Mouse (Mus musculus) neural tube, embryonic 14.5 days (tissue): ENCODE data around the gene Foxj1. TPM values are rescaled to one million over a fixed set of nuclear protein-coding genes. Genes with fewer than 3 reads are reported as not detected.
A peak's percentile ranks its signal among the peaks of the same experiment; 100 is the strongest.

ENCODE experiments used
- ATAC-seq: fragments of 200-750 bp; cut with Nextera tagmentation; 2 replicates; pipeline ENCODE4 v1.8.0; 2017; ENCODE audit warnings: low read depth, mild to moderate bottlenecking, moderate TSS enrichment, moderate library complexity
- H3K27ac ChIP-seq: fragments of 300-500 bp; sonication (generic); 2 replicates; pipeline ENCODE4 v1.5.1; 2014; ENCODE audit warnings: low read depth, mild to moderate bottlenecking, control low read depth, low read length, moderate library complexity, mixed read lengths
- H3K27me3 ChIP-seq: fragments of 300-500 bp; sonication (generic); 2 replicates; pipeline ENCODE4 v1.6.1; 2014; ENCODE audit warnings: low read length; ENCODE audit not compliant: control insufficient read depth, insufficient read depth
- H3K36me3 ChIP-seq: fragments of 300-500 bp; sonication (generic); 2 replicates; pipeline ENCODE4 v1.6.1; 2014; ENCODE audit warnings: low read length, mixed read lengths; ENCODE audit not compliant: control insufficient read depth, insufficient read depth
- H3K4me1 ChIP-seq: fragments of 300-500 bp; sonication (generic); 2 replicates; pipeline ENCODE4 v1.6.1; 2014; ENCODE audit warnings: low read length; ENCODE audit not compliant: control insufficient read depth, insufficient read depth
- H3K4me2 ChIP-seq: fragments of 300-500 bp; sonication (generic); 2 replicates; pipeline ENCODE4 v1.6.1; 2014; ENCODE audit warnings: mild to moderate bottlenecking, low read depth, low read length, control low read depth
- H3K4me3 ChIP-seq: fragments of 300-500 bp; sonication (generic); 2 replicates; pipeline ENCODE4 v1.5.1; 2014; ENCODE audit warnings: low read depth, low read length, control low read depth, mixed read lengths
- H3K9ac ChIP-seq: fragments of 300-500 bp; sonication (generic); replicated peaks from 2 replicates; pipeline ENCODE4 v1.6.1; 2014; ENCODE audit warnings: low read depth, mild to moderate bottlenecking, control low read depth, low read length, mixed read lengths
- H3K9me3 ChIP-seq: fragments of 300-500 bp; sonication (generic); 2 replicates; pipeline ENCODE4 v1.6.1; 2016; ENCODE audit warnings: low read length; ENCODE audit not compliant: control insufficient read depth
- WGBS: fragments of 180-500 bp; shearing (Covaris S2); extraction: QIAGEN DNeasy Blood & Tissue Kit; methylation state at CpG from one replicate; pipeline ENCODE4 v1.1.7; 2014; 5-methylcytosine and 5-hydroxymethylcytosine counted together
- polyA plus RNA-seq: library from polyadenylated mRNA; unstranded; fragments of >200 nt; fragmentation: Nextera tagmentation; extraction: Ambion mirVana; gene quantifications from 2 replicates; pipeline ENCODE4 v1.2.1, GENCODE M21; 2014

The Foxj1 gene
- polyA plus RNA-seq, 1 experiment from 2014 or later: 7.3 TPM

DNA sequence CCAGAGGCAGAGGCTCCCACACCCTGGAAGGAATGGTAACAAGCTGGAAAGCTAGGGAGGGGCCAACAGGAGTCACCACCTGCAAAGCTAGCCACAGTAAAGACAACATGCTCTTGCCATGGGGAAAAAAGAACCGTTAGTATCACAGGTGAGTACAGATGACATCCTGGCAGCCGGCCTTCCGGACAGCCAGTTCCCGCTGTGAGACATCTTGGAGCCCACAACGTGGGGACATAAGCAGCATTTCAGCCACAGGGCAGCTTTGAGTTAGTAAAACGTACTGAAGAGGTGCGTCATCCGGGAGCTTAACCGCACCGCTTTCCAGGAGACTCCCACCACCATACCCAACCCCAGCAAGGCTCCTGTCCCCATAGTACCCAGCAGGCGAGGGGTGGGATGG lies 37.0 kb downstream of the Foxj1 start:
- Histone ChIP-seq H3K4me2 (no peak overlapping the region; the same call in 1 of the 2 replicates), H3K4me1 (0 out of 2 replicates have a peak, but pooled peaks cover 3% of the 10 kb centered on the region), H3K9ac (no peak overlapping the region), H3K36me3 (peaks cover 77% of the 10 kb centered on the region), H3K27me3 (no peaks in the 10 kb centered on the region), H3K27ac (no peak overlapping the region), H3K9me3 (no peaks in the 10 kb centered on the region), H3K4me3 (no peak overlapping the region)
- WGBS: 93% methylated on average over 11 of the region's 11 CpGs
- ATAC-seq: no peak

DNA sequence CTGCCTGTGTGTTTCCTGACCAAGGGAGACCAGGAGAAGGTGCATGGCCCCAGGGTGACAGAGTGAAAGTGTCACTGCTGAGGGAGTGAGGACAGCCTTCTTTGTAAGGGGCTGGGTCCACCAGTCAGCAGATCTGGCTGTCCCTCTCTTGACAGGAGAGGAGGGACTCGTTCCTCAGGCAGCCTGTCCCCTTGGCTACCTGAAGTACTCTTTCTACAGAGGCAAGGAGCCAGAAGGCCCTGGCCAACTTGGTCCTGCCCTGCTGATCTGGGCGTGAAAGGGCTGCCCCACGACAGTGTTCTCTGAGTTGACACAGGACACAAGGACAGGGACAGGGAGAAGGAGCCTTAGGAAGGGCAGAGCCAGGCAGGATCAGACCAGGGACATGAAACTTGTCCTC lies 38.2 kb downstream of the Foxj1 start:
- no peak for ATAC-seq
- H3K36me3 ChIP-seq: peaks cover 78% of the 10 kb centered on the region
- 0 out of 2 replicates have a peak, but pooled peaks cover 3% of the 10 kb centered on the region for H3K4me1 ChIP-seq
- 85% methylated on average over 3 of the region's 3 CpGs for WGBS
- no peak overlapping the region for H3K27ac ChIP-seq
- no peaks in the 10 kb centered on the region for H3K27me3 ChIP-seq
- no peaks in the 10 kb centered on the region for H3K9me3 ChIP-seq
- no peak overlapping the region for H3K4me2 ChIP-seq
- no peak overlapping the region for H3K9ac ChIP-seq
- no peak overlapping the region for H3K4me3 ChIP-seq

- 89% methylated on average over 8 of the region's 8 CpGs for WGBS
Observed at GRCm38 (mm10) chr11:116296191-116296734, 38.9 kb downstream of the Foxj1 start.

GRCm38 (mm10) chr11:116294319-116294718 lies 40.9 kb downstream of the Foxj1 start:
- peaks cover 62% of the 10 kb centered on the region for H3K36me3 ChIP-seq
- no peaks in the 10 kb centered on the region for H3K9me3 ChIP-seq
- H3K4me3 ChIP-seq: no peak overlapping the region
- WGBS: 35% methylated on average over 5 of the region's 5 CpGs
- H3K27me3 ChIP-seq: no peaks in the 10 kb centered on the region
- H3K4me1 ChIP-seq: 0 out of 2 replicates have a peak, but pooled peaks cover 3% of the 10 kb centered on the region
- no peak overlapping the region for H3K27ac ChIP-seq
- no peak overlapping the region for H3K9ac ChIP-seq
- ATAC-seq: no peak
- H3K4me2 ChIP-seq: no peak overlapping the region

More at GRCm38 (mm10) chr11:116296191-116296734, 38.9 kb downstream of the Foxj1 start:
- Histone ChIP-seq H3K9me3 (no peaks in the 10 kb centered on the region), H3K4me3 (no peak overlapping the region), H3K27ac (no peak overlapping the region), H3K9ac (no peak overlapping the region), H3K4me2 (no peak overlapping the region), H3K36me3 (peaks cover 78% of the 10 kb centered on the region), H3K4me1 (0 out of 2 replicates have a peak, but pooled peaks cover 3% of the 10 kb centered on the region), H3K27me3 (no peaks in the 10 kb centered on the region)
- ATAC-seq: no peak

GRCm38 (mm10) chr11:116293538-116294137 lies 41.6 kb downstream of the Foxj1 start:
- H3K36me3 ChIP-seq: peaks cover 60% of the 10 kb centered on the region
- no peak overlapping the region for H3K4me2 ChIP-seq
- no peaks in the 10 kb centered on the region for H3K27me3 ChIP-seq
- no peak overlapping the region for H3K9ac ChIP-seq
- ATAC-seq: no peak
- H3K9me3 ChIP-seq: no peaks in the 10 kb centered on the region
- no peak overlapping the region for H3K4me3 ChIP-seq
- H3K4me1 ChIP-seq: 0 out of 2 replicates have a peak, but pooled peaks cover 3% of the 10 kb centered on the region
- 85% methylated on average over 12 of the region's 12 CpGs for WGBS
- H3K27ac ChIP-seq: no peak overlapping the region

DNA sequence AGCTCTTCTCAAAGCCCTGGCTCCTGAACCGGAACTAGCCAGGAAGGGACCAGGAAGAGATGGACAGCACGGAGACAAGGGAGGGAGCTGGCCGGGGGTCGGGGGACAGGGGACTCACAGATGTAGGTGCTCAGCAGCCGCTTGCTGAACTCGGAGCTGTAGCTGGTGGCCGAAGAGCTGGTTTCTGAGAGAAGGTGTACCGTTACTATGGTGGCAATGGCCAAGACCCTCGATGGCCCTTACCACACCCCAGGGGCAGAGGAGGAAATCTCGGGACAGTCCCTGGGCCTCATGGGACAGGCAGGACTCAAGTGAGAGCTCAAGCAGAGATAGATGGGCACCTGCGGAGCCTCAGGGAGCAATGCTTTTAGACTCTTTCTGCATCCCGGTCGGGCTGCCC lies 42.8 kb downstream of the Foxj1 start:
- peaks cover 59% of the 10 kb centered on the region for H3K36me3 ChIP-seq
- 0 out of 2 replicates have a peak, but pooled peaks cover 3% of the 10 kb centered on the region for H3K4me1 ChIP-seq
- no peaks in the 10 kb centered on the region for H3K9me3 ChIP-seq
- H3K9ac ChIP-seq: no peak overlapping the region
- H3K4me3 ChIP-seq: no peak overlapping the region
- H3K4me2 ChIP-seq: no peak overlapping the region
- H3K27ac ChIP-seq: no peak overlapping the region
- WGBS: 95% methylated on average over 13 of the region's 13 CpGs
- H3K27me3 ChIP-seq: no peaks in the 10 kb centered on the region
- no peak for ATAC-seq

DNA sequence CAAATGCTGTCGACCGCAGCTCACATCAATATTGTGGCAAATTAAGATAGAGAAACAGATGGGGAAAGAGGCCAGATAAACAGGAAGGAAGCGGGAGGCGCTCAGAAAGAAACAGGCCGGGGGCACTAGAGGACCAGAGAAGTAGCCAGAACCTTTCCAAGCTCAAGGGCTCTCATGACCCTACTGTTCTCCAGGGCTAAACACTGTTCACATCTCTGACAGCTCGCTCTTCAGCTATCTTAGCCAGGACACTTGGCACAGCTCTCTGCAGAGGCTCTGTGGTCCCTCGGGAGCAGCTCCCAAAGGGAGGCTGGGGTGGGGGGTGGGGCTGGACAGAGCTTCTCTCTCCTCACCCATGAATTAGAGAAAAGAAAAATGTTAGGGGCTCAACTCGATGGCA lies 44.6 kb downstream of the Foxj1 start:
- Histone ChIP-seq H3K4me2 (no peak overlapping the region), H3K9me3 (no peaks in the 10 kb centered on the region), H3K4me3 (no peak overlapping the region), H3K4me1 (0 out of 2 replicates have a peak, but pooled peaks cover 3% of the 10 kb centered on the region), H3K27ac (no peak overlapping the region), H3K36me3 (peaks cover 46% of the 10 kb centered on the region), H3K27me3 (no peaks in the 10 kb centered on the region; the same call in 1 of the 2 replicates), H3K9ac (no peak overlapping the region)
- no peak for ATAC-seq
- WGBS: 86% methylated on average over 8 of the region's 8 CpGs

DNA sequence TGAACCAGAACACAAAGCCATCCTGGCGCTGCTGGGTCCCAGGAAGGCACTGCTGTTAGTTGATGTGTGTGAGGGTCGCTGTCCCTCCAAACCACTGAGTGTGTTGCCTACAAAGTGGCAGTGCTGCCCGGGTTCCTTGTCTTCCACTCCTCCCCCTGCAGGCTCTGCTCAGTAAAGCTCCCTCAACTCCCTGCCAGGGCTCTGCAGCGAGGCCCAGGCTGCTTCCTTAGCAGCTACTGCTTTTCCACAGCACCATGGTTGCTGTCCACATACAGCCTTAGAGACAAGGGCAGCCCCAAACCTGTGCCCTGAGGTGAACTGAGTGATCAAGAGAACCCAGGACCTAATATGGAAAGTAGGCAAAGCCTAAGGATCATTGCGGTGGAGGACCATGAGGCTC lies 47.8 kb downstream of the Foxj1 start:
- no peaks in the 10 kb centered on the region for H3K4me1 ChIP-seq
- H3K9me3 ChIP-seq: no peaks in the 10 kb centered on the region
- WGBS: 69% methylated on average over 5 of the region's 5 CpGs
- H3K36me3 ChIP-seq: peaks cover 22% of the 10 kb centered on the region
- ATAC-seq: no peak
- peak overlapping the region; percentile 30; the same call in 1 of the 2 replicates for H3K27ac ChIP-seq
- no peak overlapping the region for H3K4me2 ChIP-seq
- peaks cover 18% of the 10 kb centered on the region for H3K27me3 ChIP-seq
- no peak overlapping the region for H3K4me3 ChIP-seq
- no peak overlapping the region for H3K9ac ChIP-seq

GRCm38 (mm10) chr11:116285770-116286191 lies 49.4 kb downstream of the Foxj1 start:
- Histone ChIP-seq H3K4me3 (no peak overlapping the region), H3K36me3 (peaks cover 14% of the 10 kb centered on the region), H3K4me1 (peaks cover 7% of the 10 kb centered on the region), H3K27ac (no peak overlapping the region), H3K27me3 (peaks cover 31% of the 10 kb centered on the region), H3K9me3 (no peaks in the 10 kb centered on the region), H3K9ac (no peak overlapping the region), H3K4me2 (no peak overlapping the region)
- no peak; the same call in 1 of the 2 replicates for ATAC-seq
- WGBS: 67% methylated on average over 7 of the region's 7 CpGs
